Mouse (Mus musculus) spleen, adult 2 months (tissue): ENCODE data around the gene Gm5089.

ENCODE experiments used
- CTCF ChIP-seq: fragments of 200-500 bp; IDR thresholded peaks from 2 replicates; pipeline ENCODE4 v1.5.1; 2011; ENCODE audit warnings: mild to moderate bottlenecking, inconsistent platforms; ENCODE audit not compliant: insufficient read depth, insufficient read length, insufficient replicate concordance; ENCODE audit errors: extremely low read depth
- POLR2A ChIP-seq: fragments of 200-500 bp; IDR thresholded peaks from 2 replicates; pipeline ENCODE4 v1.6.1; 2011; ENCODE audit warnings: low read depth, low read length, inconsistent platforms

- TF ChIP-seq CTCF (no peak), POLR2A (no peak)
Measured at GRCm38 (mm10) chr14:122427204-122427560, 23.7 kb downstream of the Gm5089 start.
